Mouse (Mus musculus) frontal cortex, postnatal 14 days (tissue): ENCODE results near the gene Wdr54.
A peak's percentile ranks its signal among the peaks of the same experiment; 100 is the strongest.

Source experiments
- DNase-seq, 2 experiments: peaks; one replicate each; pipeline ENCODE4 v3.0.0; 2022; ENCODE audit warnings: low spot score in 2 of 2

Gene Wdr54

DNA sequence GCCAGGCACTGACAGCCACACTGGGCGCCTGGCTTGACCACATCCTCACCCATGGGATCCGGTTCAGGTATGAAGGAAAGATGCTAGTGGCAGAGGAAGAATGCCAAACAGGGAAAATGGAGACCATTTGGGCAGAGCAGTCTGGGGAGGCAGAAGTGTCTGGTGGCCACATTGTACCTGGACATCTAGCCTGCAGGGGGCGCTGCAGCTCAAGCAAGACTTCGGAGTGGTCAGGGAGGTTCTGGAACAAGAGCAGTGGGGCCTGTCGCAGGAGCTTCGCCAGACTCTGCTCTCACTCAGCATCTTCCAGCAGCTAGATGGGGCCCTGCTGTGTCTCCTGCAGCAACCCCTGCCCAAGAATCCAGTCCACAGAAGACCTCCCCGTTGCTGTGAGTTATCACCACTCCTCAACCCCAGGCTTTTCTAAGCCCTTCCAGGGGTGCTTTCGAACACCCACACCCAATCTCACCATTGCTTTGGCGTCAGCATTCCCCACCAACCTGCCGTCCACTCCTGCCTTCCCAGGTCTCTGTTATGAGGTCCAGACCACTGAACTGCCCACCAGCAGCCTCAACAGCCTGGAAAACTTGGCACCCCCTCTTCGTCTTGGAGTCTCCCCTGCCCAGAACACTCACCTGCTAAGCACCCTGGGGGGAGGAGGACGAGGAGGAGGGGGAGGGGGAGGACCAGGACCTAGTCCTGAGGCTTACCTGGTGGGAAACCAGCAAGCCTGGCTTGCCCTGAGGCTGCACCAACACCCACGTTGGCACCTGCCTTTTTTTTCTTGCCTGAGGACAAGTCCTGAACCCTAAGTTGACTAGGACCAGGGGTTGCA, 48.4 kb downstream of the Wdr54 start:
- no peak for DNase-seq

DNA sequence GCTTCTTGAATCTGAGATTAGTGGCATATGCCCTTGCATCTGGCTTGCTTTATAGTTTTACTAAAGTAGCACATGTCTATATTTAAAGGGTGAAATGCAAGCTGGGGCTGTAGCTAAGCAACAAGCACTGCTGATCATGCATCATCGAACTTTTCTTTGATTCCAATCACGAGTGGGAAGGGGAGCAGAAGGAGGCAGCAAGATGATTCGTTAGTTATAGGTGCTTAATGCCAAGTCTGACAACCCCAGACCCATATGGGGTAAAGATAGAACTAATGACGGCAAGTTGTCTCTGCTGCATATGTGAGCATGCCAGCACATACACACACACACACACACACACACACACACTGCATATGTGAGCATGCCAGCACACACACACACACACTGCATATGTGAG, 52.0 kb downstream of the Wdr54 start:
- no peak for DNase-seq

DNA sequence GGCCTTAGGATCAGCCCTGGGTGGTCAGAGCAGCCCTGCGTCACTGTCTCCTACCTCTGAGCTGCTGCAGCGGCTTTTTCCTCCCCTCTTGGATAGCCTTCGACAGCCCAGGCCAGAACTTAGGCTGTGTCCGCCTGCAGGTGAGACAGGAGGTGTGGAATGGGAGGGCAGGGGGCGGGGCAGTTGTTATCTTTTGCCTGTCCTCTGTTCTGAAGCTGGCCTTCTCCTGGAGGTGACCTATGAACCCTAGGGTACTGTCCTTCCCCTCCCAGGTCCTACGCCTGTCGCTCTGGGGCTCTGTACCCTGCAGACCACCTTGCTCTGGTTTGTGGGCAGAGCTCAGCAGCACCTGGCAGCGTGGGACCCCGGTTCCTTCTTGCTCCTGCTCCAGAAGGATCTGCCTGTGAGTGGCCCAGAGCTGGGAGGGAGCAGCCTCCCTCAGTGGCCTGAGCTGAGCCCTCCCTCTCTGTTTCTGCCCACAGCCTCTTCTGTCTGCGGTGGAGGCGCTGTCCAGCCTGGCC, 53.0 kb downstream of the Wdr54 start:
- DNase-seq: no peak

DNA sequence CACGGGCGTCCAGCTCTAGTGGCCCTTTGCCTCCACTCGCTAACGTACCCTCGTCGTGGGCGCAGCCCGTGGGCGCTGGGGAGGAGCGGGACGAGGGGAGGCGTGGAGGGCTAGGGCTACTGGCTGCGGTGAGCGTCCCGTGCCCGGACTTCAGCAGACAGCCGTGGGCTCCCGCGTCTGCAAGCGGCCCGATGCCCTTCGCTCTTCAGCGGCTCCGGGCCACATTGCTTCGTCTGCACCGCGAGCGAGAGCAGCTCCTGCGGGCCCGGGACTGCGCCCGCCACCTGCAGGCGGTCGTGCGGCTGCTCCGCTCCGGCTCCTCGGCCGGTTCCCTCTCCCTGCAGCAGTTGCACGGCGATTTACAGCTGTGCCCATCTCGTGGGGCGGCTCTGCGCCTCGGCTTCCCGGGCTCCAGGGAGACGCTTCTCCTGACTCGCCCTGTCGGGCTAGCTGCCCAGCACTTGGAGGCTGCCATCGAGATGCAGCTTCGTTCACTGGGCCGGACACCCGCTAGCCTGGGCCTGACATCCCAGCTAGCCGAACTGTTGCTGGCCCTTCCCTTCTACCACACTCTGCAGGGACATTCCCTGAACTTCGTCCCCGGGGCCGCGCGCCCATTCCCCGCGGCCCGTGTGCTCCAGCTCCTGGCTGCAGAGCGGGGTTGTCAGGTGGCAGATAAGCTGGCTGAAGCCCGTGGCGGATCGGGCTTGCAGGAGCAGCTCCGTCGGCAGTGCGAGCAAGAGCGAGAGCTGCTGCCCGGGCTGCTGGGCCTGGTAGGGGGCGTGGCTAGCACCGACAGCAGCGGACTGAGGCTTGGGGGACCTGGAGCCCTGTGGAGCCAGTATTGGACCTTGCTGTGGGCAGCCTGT, 54.3 kb downstream of the Wdr54 start:
- no peak for DNase-seq

DNA sequence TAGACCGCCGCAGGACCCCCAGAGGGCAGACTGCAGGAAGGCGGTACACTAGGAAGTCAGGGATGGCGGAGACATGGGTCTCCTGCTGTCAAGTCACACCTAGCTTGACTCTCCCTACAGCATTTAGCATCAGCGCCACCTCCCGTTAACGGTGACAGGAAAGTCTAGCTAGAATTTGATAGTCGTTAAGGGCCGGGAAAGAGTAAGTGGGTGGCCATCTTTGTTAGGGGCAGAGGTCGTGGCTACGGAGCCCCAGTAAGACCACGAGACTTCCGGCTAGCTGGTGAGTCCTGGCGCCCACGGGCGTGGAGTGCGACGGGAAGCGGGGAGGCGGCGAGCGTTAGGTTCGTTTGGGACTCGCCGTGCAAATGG, 54.9 kb downstream of the Wdr54 start, which contains the start of the genes Ccdc142 and Gm42688:
Gene Ccdc142 (plus strand): TSS at position 286 of the 372 bp plus-strand sequence.
Gene Gm42688 (plus strand): TSS at position 302 of the 372 bp plus-strand sequence.
- peak; percentile 84 to 87 for DNase-seq
